Mouse (Mus musculus): ENCODE results near the gene Hax1.

GRCm38 (mm10) chr3:89999090-89999489, 510 bp upstream of the Hax1 start:
- no peak for TF ChIP-seq CTCF (conservative IDR thresholded peaks at IDR 0.05; ENCODE audit: insufficient read depth, insufficient read length, low read depth, low read length)
- TF ChIP-seq POLR2A (IDR thresholded peaks at IDR 0.05; ENCODE audit: low read depth, low read length): no peak

All from kidney, adult 2 months (tissue).